Mouse (Mus musculus) heart, postnatal 0 days (tissue): ENCODE measurements at regions not wholly inside any gene's neighbourhood (a gene's known extent, or its start where the extent isn't known, plus 50 kb on each side); places are given as distances from the start of the nearest gene placed in this dataset.

Experiments
- ATAC-seq: fragments of 200-750 bp; cut with Nextera tagmentation; 2 replicates; pipeline ENCODE4 v1.8.0; 2017; ENCODE audit warnings: low read depth, moderate number of reproducible peaks, moderate library complexity; ENCODE audit not compliant: insufficient read depth
- DNase-seq: peaks from one replicate; pipeline ENCODE4 v3.0.0-alpha.2; 2016; ENCODE audit warnings: low spot score
- H3K27ac ChIP-seq: fragments of 300-500 bp; sonication (generic); 2 replicates; pipeline ENCODE4 v1.5.1; 2014; ENCODE audit warnings: low read depth, mild to moderate bottlenecking
- H3K27me3 ChIP-seq: fragments of 300-500 bp; sonication (generic); 2 replicates; pipeline ENCODE4 v1.6.1; 2014; ENCODE audit warnings: low read length, mixed read lengths; ENCODE audit not compliant: control insufficient read depth, insufficient read depth
- H3K36me3 ChIP-seq: fragments of 300-500 bp; sonication (generic); replicated peaks from 2 replicates; pipeline ENCODE4 v1.6.1; 2014; ENCODE audit warnings: low read length, mixed read lengths; ENCODE audit not compliant: control insufficient read depth, insufficient read depth
- H3K4me1 ChIP-seq: fragments of 300-500 bp; sonication (generic); 2 replicates; pipeline ENCODE4 v1.6.1; 2014; ENCODE audit warnings: antibody characterized with exemption; ENCODE audit not compliant: control insufficient read depth, insufficient read depth
- H3K4me2 ChIP-seq: fragments of 300-500 bp; sonication (generic); 2 replicates; pipeline ENCODE4 v1.6.1; 2014; ENCODE audit warnings: low read depth, mild to moderate bottlenecking, low read length, moderate library complexity
- H3K4me3 ChIP-seq: fragments of 300-500 bp; sonication (generic); 2 replicates; pipeline ENCODE4 v1.5.1; 2014; ENCODE audit warnings: low read depth, low read length
- H3K9ac ChIP-seq: fragments of 300-500 bp; sonication (generic); replicated peaks from 2 replicates; pipeline ENCODE4 v1.6.1; 2014; ENCODE audit warnings: low read depth, low read length, mixed read lengths
- H3K9me3 ChIP-seq: fragments of 300-500 bp; sonication (generic); replicated peaks from 2 replicates; pipeline ENCODE4 v1.6.1; 2016; ENCODE audit warnings: low read length; ENCODE audit not compliant: control insufficient read depth
- CTCF ChIP-seq: IDR thresholded peaks from 2 replicates; pipeline ENCODE4 v1.5.1; 2016; ENCODE audit warnings: antibody characterized with exemption, control low read depth, low read depth
- EP300 ChIP-seq: IDR thresholded peaks from 2 replicates; pipeline ENCODE4 v1.6.1; 2016; ENCODE audit warnings: antibody characterized with exemption, low read depth
- WGBS: fragments of 180-500 bp; shearing (Covaris S2); extraction: QIAGEN DNeasy Blood & Tissue Kit; methylation state at CpG from one replicate; pipeline ENCODE4 v1.1.7; 2014; 5-methylcytosine and 5-hydroxymethylcytosine counted together

DNA sequence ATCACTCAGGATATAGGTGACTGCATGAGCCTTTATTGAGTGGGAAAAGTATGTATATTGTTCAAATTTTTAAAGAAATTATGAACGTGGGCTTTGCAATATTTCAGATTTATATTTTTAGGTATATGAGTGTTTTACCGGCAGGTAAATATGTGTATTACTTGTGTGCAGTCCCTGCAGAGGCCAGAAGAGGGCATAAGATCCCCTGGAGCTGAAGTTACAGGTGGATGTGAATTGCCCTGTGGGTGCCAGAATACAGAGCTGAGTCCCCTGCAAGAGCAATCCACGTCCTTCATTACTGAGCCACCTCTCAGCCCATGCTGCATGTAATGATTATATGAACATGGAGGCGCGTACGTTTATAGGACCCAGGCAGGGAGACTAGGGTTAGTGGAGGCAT is 174.8 kb downstream of the Katnal1 start:
- Histone ChIP-seq H3K4me2 (no peak overlapping the region), H3K36me3 (no peaks in the 10 kb centered on the region), H3K27ac (no peak overlapping the region), H3K27me3 (no peaks in the 10 kb centered on the region), H3K4me1 (peaks cover 5% of the 10 kb centered on the region; the same call in 1 of the 2 replicates), H3K9me3 (no peaks in the 10 kb centered on the region), H3K9ac (no peak overlapping the region), H3K4me3 (no peak overlapping the region)
- 93% methylated on average over 6 of the region's 6 CpGs for WGBS
- ATAC-seq (no peak), DNase-seq (no peak)
- TF ChIP-seq CTCF (no peak), EP300 (no peak)

DNA sequence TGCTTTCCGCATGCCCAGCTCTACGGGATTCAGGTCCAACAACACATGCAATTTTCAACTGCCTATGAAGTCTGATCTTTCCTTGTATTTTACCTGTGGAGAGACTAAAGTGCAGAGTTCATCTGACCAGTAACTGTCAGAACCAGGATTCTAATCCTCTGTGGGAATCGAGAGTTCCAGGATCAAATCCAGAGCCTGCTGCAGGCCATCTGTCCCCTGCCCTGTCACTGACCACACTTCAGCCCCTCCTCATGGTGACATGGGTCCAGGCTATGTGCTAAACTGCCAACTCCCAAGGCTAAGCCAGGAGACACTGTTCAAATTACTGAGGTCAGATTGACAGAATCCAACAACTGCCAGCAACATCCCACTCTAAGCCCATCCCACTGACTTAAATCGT is 175.7 kb downstream of the Katnal1 start:
- Histone ChIP-seq H3K4me1 (peaks cover 5% of the 10 kb centered on the region; the same call in 1 of the 2 replicates), H3K4me2 (no peak overlapping the region), H3K36me3 (no peaks in the 10 kb centered on the region), H3K9me3 (no peaks in the 10 kb centered on the region), H3K4me3 (no peak overlapping the region), H3K9ac (no peak overlapping the region), H3K27ac (no peak overlapping the region), H3K27me3 (no peaks in the 10 kb centered on the region)
- WGBS, result 78% methylated on average over 4 of the region's 4 CpGs
- ATAC-seq, result no peak
- DNase-seq, result no peak
- TF ChIP-seq CTCF, result no peak
- TF ChIP-seq EP300, result no peak

DNA sequence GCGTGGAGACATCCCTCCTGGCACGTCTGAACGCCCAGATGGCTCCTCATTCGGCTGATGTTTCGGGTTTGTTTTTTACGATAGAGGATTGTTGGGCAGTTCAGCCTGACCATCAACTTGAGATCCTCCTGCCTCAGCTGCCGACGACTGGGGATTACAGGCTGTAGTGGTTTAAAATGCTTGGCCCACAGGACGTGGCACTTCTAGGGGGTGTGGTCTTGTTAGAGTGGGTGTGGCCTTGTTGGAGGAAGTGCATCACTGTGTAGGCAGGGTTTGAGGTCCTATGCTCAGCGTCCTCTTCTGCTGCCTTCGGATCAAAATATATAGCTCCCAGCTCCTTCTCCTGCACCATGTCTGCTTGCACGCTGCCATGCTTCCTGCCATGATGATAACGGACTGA is 177.1 kb downstream of the Katnal1 start:
- Histone ChIP-seq H3K27me3 (no peaks in the 10 kb centered on the region), H3K27ac (no peak overlapping the region), H3K36me3 (no peaks in the 10 kb centered on the region), H3K4me3 (no peak overlapping the region), H3K9ac (no peak overlapping the region), H3K4me1 (no peaks in the 10 kb centered on the region), H3K9me3 (no peaks in the 10 kb centered on the region), H3K4me2 (no peak overlapping the region)
- no peak for DNase-seq
- no peak for ATAC-seq
- no peak for TF ChIP-seq CTCF
- TF ChIP-seq EP300, result no peak
- WGBS, result 90% methylated on average over 13 of the region's 13 CpGs

DNA sequence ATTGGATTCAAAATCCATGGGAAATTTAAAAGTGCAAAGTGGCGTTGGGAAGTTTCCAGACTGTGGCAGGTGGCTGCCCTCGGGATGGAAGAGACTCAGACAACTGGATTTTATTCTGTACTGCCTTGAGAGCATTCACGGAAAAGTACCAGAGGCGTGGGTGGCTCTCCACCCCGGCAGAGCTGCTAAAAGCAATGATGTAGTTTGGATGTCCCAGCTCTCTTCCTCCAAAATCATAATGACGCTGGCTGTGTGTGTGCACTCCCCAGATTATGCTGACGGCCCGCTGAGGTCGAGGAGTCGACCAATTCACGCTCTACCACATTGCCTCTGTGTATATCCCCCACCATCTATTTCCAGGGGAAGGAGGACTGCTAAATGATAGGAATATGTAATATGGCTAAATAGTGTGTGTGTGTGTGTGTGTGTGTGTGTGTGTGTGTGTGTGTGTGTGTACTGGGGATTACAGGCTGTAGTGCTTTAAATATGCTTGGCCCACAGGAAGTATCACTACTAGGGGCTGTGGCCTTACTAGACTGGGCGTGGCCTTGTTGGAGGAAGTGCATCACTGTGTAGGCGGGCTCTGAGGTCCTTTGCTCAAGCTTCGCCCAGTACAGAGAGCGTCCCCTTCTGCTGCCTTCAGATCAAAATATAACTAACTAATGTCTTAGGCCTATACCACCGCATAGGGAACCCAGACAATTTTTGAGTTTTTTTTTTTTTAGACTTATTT is 179.0 kb downstream of the Katnal1 start:
- 79% methylated on average over 16 of the region's 16 CpGs for WGBS
- DNase-seq (no peak), ATAC-seq (no peak)
- H3K4me1 ChIP-seq, result no peaks in the 10 kb centered on the region
- no peaks in the 10 kb centered on the region for H3K9me3 ChIP-seq
- H3K27ac ChIP-seq, result no peak overlapping the region
- H3K27me3 ChIP-seq, result no peaks in the 10 kb centered on the region
- H3K9ac ChIP-seq, result no peak overlapping the region
- no peaks in the 10 kb centered on the region for H3K36me3 ChIP-seq
- H3K4me2 ChIP-seq, result no peak overlapping the region
- TF ChIP-seq EP300 (no peak), CTCF (no peak)
- no peak overlapping the region for H3K4me3 ChIP-seq

DNA sequence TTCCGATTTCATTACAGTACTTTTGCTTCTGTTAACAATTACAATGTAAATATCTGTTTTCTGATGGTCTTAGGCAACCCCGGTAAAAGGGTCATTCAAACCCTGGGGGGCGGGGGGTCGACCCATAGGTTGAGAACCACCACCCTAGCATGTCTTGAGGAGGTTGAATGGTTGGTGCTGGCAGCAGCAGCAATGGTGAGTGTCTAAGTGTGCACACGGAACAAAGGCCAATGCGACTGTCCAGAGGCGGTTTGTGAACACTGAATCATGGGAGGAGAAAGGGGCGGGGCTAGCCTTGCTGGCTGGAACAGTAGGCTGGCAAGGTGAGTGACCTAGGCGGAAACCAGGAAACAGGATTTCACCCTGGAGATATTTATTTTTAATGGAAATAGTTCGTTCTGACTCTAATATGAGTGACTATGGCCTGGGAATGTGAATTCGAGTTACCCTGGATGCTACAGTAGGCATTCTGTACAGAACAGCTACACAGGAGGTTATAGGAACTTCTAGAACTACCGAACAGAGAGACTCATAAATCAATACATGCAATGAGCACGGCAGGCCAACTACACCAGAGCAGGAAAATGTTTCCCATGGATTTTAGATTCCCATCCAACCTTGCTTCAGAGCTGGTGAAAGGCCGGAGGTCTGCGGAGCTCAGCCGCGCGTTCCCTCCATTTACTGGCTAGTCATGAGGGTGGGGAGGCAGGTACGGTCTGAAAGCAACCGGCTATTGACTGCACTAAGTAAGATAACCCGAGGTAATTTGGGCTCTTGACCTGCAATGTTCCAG is 181.0 kb downstream of the Katnal1 start:
- DNase-seq (no peak), ATAC-seq (no peak)
- Histone ChIP-seq H3K4me2 (no peak overlapping the region), H3K4me3 (no peak overlapping the region), H3K9ac (no peak overlapping the region), H3K27ac (no peak overlapping the region), H3K27me3 (no peaks in the 10 kb centered on the region), H3K4me1 (no peaks in the 10 kb centered on the region), H3K36me3 (no peaks in the 10 kb centered on the region), H3K9me3 (no peaks in the 10 kb centered on the region)
- WGBS, result 86% methylated on average over 21 of the region's 21 CpGs
- no peak for TF ChIP-seq EP300
- TF ChIP-seq CTCF, result no peak
